Mouse (Mus musculus): ENCODE results near the gene Tgif1.

The Tgif1 gene

GRCm38 (mm10) chr17:70805866-70806265 is 47.5 kb downstream of the Tgif1 start:
- no peak for DNase-seq (ENCODE audit: low read depth)

- DNase-seq (ENCODE audit: low read depth) = no peak
Observed at GRCm38 (mm10) chr17:70802022-70802421, 51.3 kb downstream of the Tgif1 start.

- DNase-seq (ENCODE audit: low read depth) = no peak
Observed at GRCm38 (mm10) chr17:70799266-70799665, 54.1 kb downstream of the Tgif1 start.

- no peak for DNase-seq (ENCODE audit: low read depth)
Observed at GRCm38 (mm10) chr17:70797773-70798045, 55.6 kb downstream of the Tgif1 start.

- peak; percentile 84 for DNase-seq (ENCODE audit: low read depth)
Observed at GRCm38 (mm10) chr17:70796940-70797772, 56.2 kb downstream of the Tgif1 start.

- no peak for DNase-seq (ENCODE audit: low read depth)
Observed at GRCm38 (mm10) chr17:70795196-70795595, 58.1 kb downstream of the Tgif1 start.

GRCm38 (mm10) chr17:70794722-70795121 is 58.6 kb downstream of the Tgif1 start:
- DNase-seq (ENCODE audit: low read depth) = no peak

- DNase-seq (ENCODE audit: low read depth) = peak; percentile 70
Observed at GRCm38 (mm10) chr17:70794291-70794690, 59.1 kb downstream of the Tgif1 start.
